Mouse (Mus musculus) liver (tissue): Measurements from ENCODE around the gene Bptf.
"Not testable (repeated sequence)": the region's sequence is repeated elsewhere in the genome, so short reads cannot be mapped to it uniquely, and the experiment has no call there.

Experiments used
- DNase-seq: peaks from one replicate; pipeline ENCODE4 v3.0.0-alpha.2; 2020; ENCODE audit warnings: mixed read lengths

Bptf gene

GRCm38 (mm10) chr11:107046766-107047620 lies 84.9 kb downstream of the Bptf start:
- no peak for DNase-seq

- no peak for DNase-seq
Observed at GRCm38 (mm10) chr11:107045546-107045945, 86.4 kb downstream of the Bptf start.

- DNase-seq: peak; percentile 86
Observed at GRCm38 (mm10) chr11:107044321-107044720, 87.6 kb downstream of the Bptf start.

DNA sequence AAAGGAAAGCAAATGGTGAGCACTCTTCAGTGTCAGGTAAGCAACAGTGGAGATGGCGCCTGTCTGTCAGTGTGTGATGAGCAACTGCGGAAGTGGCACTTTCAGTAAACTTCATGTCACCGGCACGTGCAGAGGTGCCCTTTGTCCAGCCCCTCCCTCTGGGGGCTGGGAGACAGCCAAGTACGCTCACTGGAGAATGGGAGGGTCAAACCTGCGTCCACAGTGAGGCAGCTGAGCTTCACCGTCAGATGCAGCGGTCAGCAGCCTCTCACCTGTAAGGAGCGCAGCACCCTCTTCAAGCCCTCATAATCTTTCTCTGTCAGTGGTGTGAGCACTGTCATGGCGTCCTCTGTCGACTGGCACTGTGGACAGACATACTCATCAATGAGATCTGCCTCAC lies 88.6 kb downstream of the Bptf start:
- DNase-seq: peak; percentile 24

GRCm38 (mm10) chr11:107041396-107041795 lies 90.5 kb downstream of the Bptf start:
- DNase-seq: no peak

DNA sequence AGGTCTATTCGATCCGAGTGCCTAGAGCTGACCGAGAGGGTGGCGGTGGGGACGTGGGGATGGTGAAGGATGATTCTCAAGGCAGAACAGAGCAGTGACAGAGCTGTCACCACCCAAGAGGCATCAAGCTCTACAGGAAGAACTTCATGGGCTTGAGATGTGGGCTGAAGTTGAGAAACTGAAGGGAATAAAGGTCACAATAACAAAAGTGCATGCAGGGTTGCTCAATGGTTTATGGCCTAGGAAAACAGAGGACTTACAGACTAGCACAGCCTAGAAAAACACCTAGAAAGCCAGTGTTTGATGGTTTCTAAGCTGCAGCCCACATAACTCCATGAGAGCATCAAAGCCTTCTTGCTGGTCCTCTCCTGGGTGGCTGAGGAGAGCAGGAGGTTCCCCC lies 92.5 kb downstream of the Bptf start:
- DNase-seq: no peak

DNA sequence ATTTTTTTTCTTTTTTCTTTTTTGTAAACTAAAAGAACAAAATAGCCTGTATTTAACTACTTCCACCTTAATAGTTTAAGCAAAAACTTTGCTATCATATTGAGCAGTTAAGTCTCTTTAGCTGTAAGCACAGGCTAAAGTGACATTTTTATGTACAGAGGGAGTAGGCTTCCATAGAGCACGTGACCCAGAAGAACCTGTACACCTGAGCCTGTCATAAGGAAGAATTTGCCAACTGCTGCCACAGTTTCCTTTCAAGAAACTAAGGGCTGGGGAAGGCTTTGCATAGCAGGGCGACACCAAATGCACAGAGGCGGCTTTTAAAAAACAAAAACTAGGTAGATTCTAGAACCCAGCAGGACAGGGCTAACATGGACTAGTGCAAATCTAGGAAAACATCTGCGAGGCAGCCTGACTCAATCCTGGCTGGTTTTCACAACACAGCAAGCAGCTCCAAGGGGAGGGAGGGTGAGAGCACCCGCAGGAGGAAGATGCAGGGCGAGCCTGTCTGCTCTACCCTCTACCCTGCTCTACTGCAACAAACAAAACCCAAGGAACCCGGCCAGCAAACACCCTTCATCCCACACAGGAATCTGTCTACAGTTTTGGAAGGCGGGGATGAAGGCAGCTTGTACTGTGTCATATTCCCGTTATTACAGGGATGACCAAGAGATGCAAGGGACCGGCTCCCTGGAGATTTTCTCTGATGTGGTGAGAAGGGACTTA lies 97.7 kb downstream of the Bptf start:
- no peak for DNase-seq

- DNase-seq: no peak
Observed at GRCm38 (mm10) chr11:107031635-107032034, 100.3 kb downstream of the Bptf start.

DNA sequence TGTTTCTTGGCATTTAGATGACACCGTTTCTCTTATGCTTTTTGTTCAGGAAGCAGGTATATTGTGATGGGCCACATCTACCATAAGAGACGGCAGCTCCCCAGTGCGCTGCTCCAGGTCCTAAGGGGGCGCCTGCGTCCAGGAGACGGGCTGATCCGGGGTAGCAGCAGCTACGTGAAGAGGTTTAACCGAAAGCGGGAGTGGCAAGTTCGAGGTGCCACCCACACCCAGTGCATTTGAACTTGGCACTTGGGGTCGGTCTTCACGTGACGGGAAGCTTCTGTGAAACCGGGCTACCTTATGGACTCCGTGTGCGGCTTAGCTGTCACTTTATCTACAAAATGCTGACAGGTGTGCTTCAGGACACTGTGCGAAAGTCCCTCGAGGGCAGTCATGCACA lies 102.4 kb downstream of the Bptf start:
- DNase-seq: no peak

DNA sequence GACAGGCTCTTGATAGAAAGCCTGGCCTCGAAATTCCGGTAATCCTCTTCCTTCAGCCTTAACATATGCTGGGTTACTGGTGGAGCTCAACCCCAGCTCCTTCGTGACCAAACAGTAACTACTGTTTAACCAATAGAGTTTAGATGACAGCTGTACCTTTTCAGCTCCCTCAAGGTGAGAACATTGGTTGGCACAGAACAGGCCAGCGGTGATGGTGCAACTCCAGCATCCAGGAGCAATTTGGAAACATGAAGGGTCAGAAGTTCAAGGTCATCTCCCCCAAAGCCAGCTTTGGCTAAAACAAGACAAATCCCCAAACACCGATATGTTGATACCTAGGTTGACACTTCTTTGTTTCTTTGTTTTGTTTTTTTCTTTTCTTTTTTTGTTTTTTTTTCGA lies 103.2 kb downstream of the Bptf start:
- no peak for DNase-seq

- DNase-seq: no peak
Observed at GRCm38 (mm10) chr11:107028275-107028618, 103.7 kb downstream of the Bptf start.

GRCm38 (mm10) chr11:107027431-107028274 lies 104.3 kb downstream of the Bptf start:
- peak; percentile 87 for DNase-seq

DNA sequence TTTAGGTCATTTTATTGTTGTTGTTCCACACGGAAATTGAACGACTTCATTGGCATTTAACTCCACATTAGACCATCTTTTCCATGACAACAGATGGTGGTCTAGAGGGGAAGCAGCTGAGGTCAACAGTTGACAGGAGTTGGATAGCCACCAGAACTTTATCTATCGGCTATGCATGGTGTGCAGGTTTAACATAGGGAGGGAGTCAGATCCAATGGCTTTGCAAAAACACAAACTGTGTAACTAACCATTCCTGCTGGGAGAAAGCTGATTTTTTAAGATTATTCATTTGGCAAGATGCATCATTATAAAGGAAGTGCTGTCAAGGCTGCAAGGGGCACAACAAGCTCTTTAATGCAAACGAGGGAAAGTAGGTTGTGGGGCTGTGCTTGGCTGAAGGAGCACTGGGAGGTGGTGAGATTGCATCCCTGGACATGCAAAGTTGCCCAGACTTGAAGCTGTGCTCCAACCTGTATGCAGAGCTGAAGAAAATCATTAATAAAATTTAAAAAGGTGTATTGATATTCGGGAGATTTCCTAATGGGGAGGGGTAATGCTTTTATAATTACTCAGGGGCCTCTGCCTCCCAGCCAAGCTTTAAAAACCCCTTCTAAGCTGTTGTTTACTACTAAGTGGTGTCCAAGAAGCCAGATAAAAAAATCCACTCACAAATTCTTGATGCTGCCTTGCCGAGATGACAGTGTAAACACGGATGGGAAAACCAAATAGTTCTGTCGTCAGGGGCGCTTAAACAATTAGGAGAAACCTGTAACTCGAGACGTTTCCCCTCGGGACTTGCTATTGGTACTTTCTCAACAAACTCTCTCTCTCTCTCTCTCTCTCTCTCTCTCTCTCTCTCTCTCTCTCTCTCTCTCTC lies 105.1 kb downstream of the Bptf start:
- no peak for DNase-seq

DNA sequence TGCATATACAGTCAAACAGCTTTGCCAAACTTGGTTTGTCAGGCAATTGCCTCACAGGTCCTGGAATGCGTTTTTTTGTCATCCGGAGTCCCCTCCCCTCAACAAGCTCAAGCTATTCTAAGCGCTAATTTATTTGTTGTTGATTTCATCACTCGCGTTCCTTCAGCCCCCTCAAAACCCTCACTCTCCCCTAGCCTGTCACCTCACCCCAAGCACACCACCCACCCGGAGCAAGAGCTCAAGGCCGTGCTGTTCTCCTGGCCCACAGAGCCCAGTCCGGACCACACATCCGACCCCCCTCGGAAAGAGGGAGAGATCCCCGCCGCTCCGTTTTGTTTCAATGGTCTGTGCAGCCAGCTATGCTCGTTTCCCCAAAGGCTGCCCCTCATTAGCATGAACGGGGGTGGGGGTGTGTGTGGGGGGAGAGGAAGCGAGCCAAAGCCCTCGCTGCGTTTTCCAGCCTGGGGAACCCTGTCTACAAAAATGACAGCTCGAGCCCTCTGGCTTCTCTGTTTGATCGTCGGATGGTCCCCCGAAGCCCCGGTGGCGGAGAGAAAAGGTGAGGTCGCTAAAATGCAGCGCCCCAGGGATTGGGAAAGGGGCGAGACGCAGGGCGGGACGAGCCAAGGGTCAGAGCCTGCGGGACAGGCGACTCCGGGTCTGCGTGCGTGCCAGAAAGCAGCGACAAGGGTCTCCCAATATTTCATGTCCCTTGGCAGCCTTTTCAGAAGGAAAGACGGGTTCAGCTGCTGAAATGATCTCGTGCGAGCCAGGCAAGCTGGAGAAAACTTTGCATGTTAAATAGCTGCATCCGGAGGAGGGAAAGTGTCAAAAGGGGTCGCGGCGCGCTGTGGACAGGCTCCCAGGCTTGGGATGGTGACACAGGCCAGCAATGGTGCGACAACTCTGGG lies 106.3 kb downstream of the Bptf start, which contains the start of gene 1810010H24Rik:
Gene 1810010H24Rik, plus strand, starts transcription at position 271 of the 911 bp plus-strand sequence.
- no peak for DNase-seq

DNA sequence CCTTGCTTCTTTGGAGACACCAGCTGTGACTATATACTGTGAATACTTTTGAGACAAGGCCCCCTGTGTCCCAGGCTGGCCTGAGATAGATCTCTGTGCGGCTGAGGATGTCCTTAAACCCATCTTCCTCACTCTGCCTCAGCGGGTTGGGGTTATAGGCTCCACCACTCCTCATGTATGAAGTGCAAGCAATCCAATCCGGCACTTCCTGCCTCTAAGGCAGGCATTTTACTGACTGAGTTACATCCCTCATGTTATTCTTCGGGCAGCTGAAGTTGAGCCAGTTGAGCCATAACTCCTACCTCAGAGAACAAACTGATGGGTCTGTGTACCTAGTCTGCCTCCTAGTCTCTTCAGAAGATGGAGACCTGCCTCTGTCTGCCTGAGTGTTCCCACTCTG lies 107.5 kb downstream of the Bptf start:
- no peak for DNase-seq

GRCm38 (mm10) chr11:107022050-107022683 lies 109.8 kb downstream of the Bptf start:
- no peak for DNase-seq

GRCm38 (mm10) chr11:107019722-107020121 lies 112.2 kb downstream of the Bptf start:
- DNase-seq: not testable (repeated sequence)

- no peak for DNase-seq
Observed at GRCm38 (mm10) chr11:107019318-107019717, 112.6 kb downstream of the Bptf start.

- DNase-seq: peak; percentile 57
Observed at GRCm38 (mm10) chr11:107018606-107019005, 113.3 kb downstream of the Bptf start.

GRCm38 (mm10) chr11:107017339-107017886 lies 114.5 kb downstream of the Bptf start:
- no peak for DNase-seq
